Mouse (Mus musculus) heart, adult 2 months (tissue): ENCODE data around the gene Nufip1.
"Not testable (repeated sequence)": the region's sequence is repeated elsewhere in the genome, so short reads cannot be mapped to it uniquely, and the experiment has no call there.

Source experiments
- CTCF ChIP-seq: fragments of 200-600 bp; IDR thresholded peaks from 2 replicates; pipeline ENCODE4 v1.8.1; 2022; ENCODE audit warnings: antibody characterized with exemption, mild to moderate bottlenecking, moderate library complexity
- POLR2A ChIP-seq: fragments of 200-500 bp; IDR thresholded peaks from 2 replicates; pipeline ENCODE4 v1.6.1; 2011; ENCODE audit warnings: mild to moderate bottlenecking, low read depth, low read length, control low read depth; ENCODE audit not compliant: insufficient read depth

DNA sequence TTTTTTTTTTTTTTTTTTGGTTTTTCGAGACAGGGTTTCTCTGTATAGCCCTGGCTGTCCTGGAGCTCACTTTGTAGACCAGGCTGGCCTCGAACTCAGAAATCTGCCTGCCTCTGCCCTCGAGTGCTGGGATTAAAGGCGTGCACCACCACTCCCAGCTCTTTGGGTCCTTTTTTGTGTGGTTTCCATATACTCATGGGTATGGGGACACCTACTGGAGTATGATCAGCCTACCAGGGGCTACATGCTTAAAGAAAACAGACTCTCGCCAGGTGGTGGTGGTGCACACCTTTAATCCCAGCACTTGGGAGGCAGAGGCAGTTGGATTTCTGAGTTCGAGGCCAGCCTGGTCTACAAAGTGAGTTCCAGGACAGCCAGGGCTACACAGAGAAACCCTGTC, 49.9 kb downstream of the Nufip1 start:
- not testable (repeated sequence) for TF ChIP-seq CTCF, POLR2A
